Mouse (Mus musculus) brain, embryonic 14.5 days (tissue): Measurements from ENCODE around the gene Olfr1513.

Source experiments
- CTCF ChIP-seq: fragments of 200-500 bp; IDR thresholded peaks from 2 replicates; pipeline ENCODE4 v1.5.1; 2012; ENCODE audit warnings: inconsistent platforms, mild to moderate bottlenecking, moderate library complexity, borderline replicate concordance; ENCODE audit not compliant: insufficient read depth, insufficient read length; ENCODE audit errors: extremely low read depth
- POLR2A ChIP-seq: fragments of 200-500 bp; IDR thresholded peaks from 2 replicates; pipeline ENCODE4 v1.6.1; 2012; ENCODE audit warnings: mild to moderate bottlenecking, inconsistent platforms, borderline replicate concordance; ENCODE audit not compliant: poor library complexity, insufficient read depth, insufficient read length, severe bottlenecking; ENCODE audit errors: extremely low read depth

GRCm38 (mm10) chr14:52316441-52317225 is 39.6 kb downstream of the Olfr1513 start:
- TF ChIP-seq POLR2A (no peak), CTCF (no peak)
